Mouse (Mus musculus) heart, adult 2 months (tissue): ENCODE measurements at regions not wholly inside any gene's neighbourhood (a gene's known extent, or its start where the extent isn't known, plus 50 kb on each side); places are given as distances from the start of the nearest gene placed in this dataset.

Source experiments
- DNase-seq, 2 experiments: peaks; one replicate each; pipeline ENCODE4 v3.0.0; 2021
- H3K27ac ChIP-seq: fragments of 200-600 bp; 2 replicates; pipeline ENCODE4 v1.8.1; 2022
- H3K27me3 ChIP-seq: fragments of 200-500 bp; 2 replicates; pipeline ENCODE4 v1.6.1; 2012; ENCODE audit warnings: mild to moderate bottlenecking, low read length, inconsistent platforms, mixed read lengths; ENCODE audit not compliant: control insufficient read depth, insufficient read depth
- H3K36me3 ChIP-seq: fragments of 200-500 bp; 2 replicates; pipeline ENCODE4 v1.6.1; 2012; ENCODE audit warnings: low read length, inconsistent platforms; ENCODE audit not compliant: control insufficient read depth, insufficient read depth
- H3K4me1 ChIP-seq: fragments of 200-500 bp; 2 replicates; pipeline ENCODE4 v1.6.1; 2011; ENCODE audit warnings: low read length; ENCODE audit not compliant: control insufficient read depth, insufficient read depth
- H3K4me3 ChIP-seq: fragments of 200-600 bp; 2 replicates; pipeline ENCODE4 v1.8.1; 2022
- H3K79me2 ChIP-seq: fragments of 200-500 bp; replicated peaks from 2 replicates; pipeline ENCODE4 v1.6.1; 2012; ENCODE audit warnings: mild to moderate bottlenecking, inconsistent platforms, low read length, moderate library complexity, mixed read lengths; ENCODE audit not compliant: control insufficient read depth, insufficient read depth
- H3K9ac ChIP-seq: fragments of 200-500 bp; 2 replicates; pipeline ENCODE4 v1.6.1; 2012; ENCODE audit warnings: low read depth, mild to moderate bottlenecking, control low read depth, inconsistent platforms, low read length, mixed read lengths
- CTCF ChIP-seq: fragments of 200-600 bp; IDR thresholded peaks from 2 replicates; pipeline ENCODE4 v1.8.1; 2022; ENCODE audit warnings: antibody characterized with exemption, mild to moderate bottlenecking, moderate library complexity
- EP300 ChIP-seq: fragments of 200-500 bp; IDR thresholded peaks from 2 replicates; pipeline ENCODE4 v1.6.1; 2011; ENCODE audit warnings: low read depth, low read length, control low read depth; ENCODE audit not compliant: insufficient read depth
- POLR2A ChIP-seq: fragments of 200-500 bp; IDR thresholded peaks from 2 replicates; pipeline ENCODE4 v1.6.1; 2011; ENCODE audit warnings: mild to moderate bottlenecking, low read depth, low read length, control low read depth; ENCODE audit not compliant: insufficient read depth
- WGBS: fragments of 180-500 bp; shearing (Covaris S2); methylation state at CpG from one replicate; pipeline ENCODE4 v1.1.7; 2018; 5-methylcytosine and 5-hydroxymethylcytosine counted together
- intact Hi-C: fragments of 180-260 bp; cut with DNase I; formaldehyde crosslinking; loops from one replicate; pipeline ENCODE4 v1.15.1; 2025

- Histone ChIP-seq H3K36me3 (no peaks in the 10 kb centered on the region), H3K27me3 (no peaks in the 10 kb centered on the region), H3K27ac (no peak overlapping the region), H3K9ac (no peak overlapping the region), H3K4me1 (no peaks in the 10 kb centered on the region), H3K4me3 (no peak overlapping the region), H3K79me2 (no peaks in the 10 kb centered on the region)
- whole genome bisulfite sequencing, result 64% methylated on average over 3 of the region's 3 CpGs
- intact Hi-C loops, result no loop called here
- DNase-seq, result no peak
- no peak for TF ChIP-seq EP300
- TF ChIP-seq CTCF, result no peak
- no peak for TF ChIP-seq POLR2A
These were observed 79.6 kb upstream of the Ifne start for GRCm38 (mm10) chr4:88959621-88960020.

GRCm38 (mm10) chr4:88956605-88957004 lies 76.6 kb upstream of the Ifne start:
- intact Hi-C loops, result no loop called here
- WGBS, result 73% methylated on average over 4 of the region's 4 CpGs
- Histone ChIP-seq H3K27me3 (no peaks in the 10 kb centered on the region), H3K4me3 (no peak overlapping the region), H3K36me3 (no peaks in the 10 kb centered on the region), H3K27ac (no peak overlapping the region), H3K4me1 (no peaks in the 10 kb centered on the region), H3K79me2 (no peaks in the 10 kb centered on the region), H3K9ac (no peak overlapping the region)
- no peak for TF ChIP-seq EP300
- TF ChIP-seq POLR2A, result no peak
- TF ChIP-seq CTCF, result no peak
- no peak for DNase-seq

GRCm38 (mm10) chr4:88956151-88956550 lies 76.2 kb upstream of the Ifne start:
- 17% methylated on average over 7 of the region's 7 CpGs for WGBS

GRCm38 (mm10) chr4:88955571-88955970 lies 75.6 kb upstream of the Ifne start:
- peaks cover 4% of the 10 kb centered on the region; the same call in 1 of the 2 replicates for H3K4me1 ChIP-seq
- TF ChIP-seq CTCF, result no peak
- no peak for TF ChIP-seq EP300
- no peak for TF ChIP-seq POLR2A
- no peak overlapping the region for H3K27ac ChIP-seq
- DNase-seq, result no peak
- H3K36me3 ChIP-seq, result no peaks in the 10 kb centered on the region
- no peaks in the 10 kb centered on the region for H3K27me3 ChIP-seq
- no peaks in the 10 kb centered on the region for H3K79me2 ChIP-seq
- H3K9ac ChIP-seq, result no peak overlapping the region
- intact Hi-C loops, result no loop called here
- WGBS, result 43% methylated on average over 7 of the region's 7 CpGs
- H3K4me3 ChIP-seq, result no peak overlapping the region

More at GRCm38 (mm10) chr4:88956151-88956550, 76.2 kb upstream of the Ifne start:
- intact Hi-C loops, result no loop called here
- Histone ChIP-seq H3K4me1 (peaks cover under 1% of the 10 kb centered on the region; the same call in 1 of the 2 replicates), H3K27ac (no peak overlapping the region), H3K36me3 (no peaks in the 10 kb centered on the region), H3K9ac (no peak overlapping the region), H3K4me3 (no peak overlapping the region), H3K27me3 (no peaks in the 10 kb centered on the region), H3K79me2 (no peaks in the 10 kb centered on the region)
- TF ChIP-seq CTCF, result no peak
- TF ChIP-seq POLR2A, result no peak
- TF ChIP-seq EP300, result no peak
- no peak for DNase-seq

DNA sequence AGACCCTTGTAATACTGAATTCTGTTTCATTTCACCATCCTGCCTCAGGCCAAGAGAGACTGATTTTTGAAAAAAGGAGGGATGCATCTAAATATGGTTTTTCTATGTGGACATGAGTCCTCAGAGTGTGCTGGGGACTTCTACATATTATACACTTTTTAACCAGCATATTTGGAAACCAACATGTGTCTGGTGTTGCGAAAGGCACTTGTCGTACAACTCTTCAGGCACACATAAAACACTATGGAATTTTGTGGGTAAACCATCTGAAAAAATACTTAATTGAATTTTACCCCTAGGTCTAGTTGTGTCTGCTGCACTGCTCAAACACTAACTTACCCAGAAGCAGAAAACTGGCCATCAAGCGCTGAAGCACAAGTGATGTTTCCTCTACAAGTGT lies 74.0 kb upstream of the Ifne start:
- no peak for TF ChIP-seq CTCF
- TF ChIP-seq POLR2A, result no peak
- no peak for TF ChIP-seq EP300
- no peak overlapping the region for H3K4me3 ChIP-seq
- no peaks in the 10 kb centered on the region for H3K79me2 ChIP-seq
- no peaks in the 10 kb centered on the region for H3K36me3 ChIP-seq
- no peaks in the 10 kb centered on the region for H3K27me3 ChIP-seq
- no peak for DNase-seq
- no peak overlapping the region for H3K9ac ChIP-seq
- 95% methylated on average over 3 of the region's 3 CpGs for WGBS
- no peak overlapping the region for H3K27ac ChIP-seq
- intact Hi-C loops, result loop anchor here (5.0 kb wide), 1 partner anchor 88 kb away; no protein-coding TSS in a partner anchor
- peaks cover 4% of the 10 kb centered on the region; the same call in 1 of the 2 replicates for H3K4me1 ChIP-seq

DNA sequence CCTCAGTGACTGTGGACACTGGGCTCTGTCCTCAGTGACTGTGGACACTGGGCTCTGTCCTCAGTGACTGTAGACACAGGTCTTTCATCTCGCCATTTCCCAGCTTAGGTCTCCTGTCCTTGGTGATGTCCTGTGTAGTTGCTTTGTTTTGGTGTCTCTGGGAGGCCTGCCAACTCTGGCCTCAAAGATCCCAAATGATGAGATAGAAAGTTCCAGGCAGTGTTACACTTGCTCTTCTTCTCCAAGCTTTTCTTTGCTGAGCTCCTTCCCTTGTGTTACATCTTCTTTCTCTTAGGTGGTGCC lies 71.0 kb upstream of the Ifne start:
- H3K27ac ChIP-seq, result peak overlapping the region; percentile 77

More for the DNA sequence above, 71.0 kb upstream of the Ifne start:
- WGBS, result 13% methylated on average over 1 of the region's 1 CpGs
- Histone ChIP-seq H3K36me3 (no peaks in the 10 kb centered on the region), H3K9ac (no peak overlapping the region), H3K27me3 (no peaks in the 10 kb centered on the region), H3K4me3 (peak overlapping the region; percentile 7; the same call in 1 of the 2 replicates), H3K79me2 (no peaks in the 10 kb centered on the region), H3K4me1 (peaks cover 4% of the 10 kb centered on the region; the same call in 1 of the 2 replicates)
- peak in 1 of 2 experiments; percentile 14 for DNase-seq
- TF ChIP-seq CTCF (no peak), POLR2A (no peak)
- intact Hi-C loops, result loop anchor here (5.0 kb wide), 1 partner anchor 91 kb away; no protein-coding TSS in a partner anchor
